ENCODE assay signal across 17 mouse cellular contexts in the genomic region with DNA sequence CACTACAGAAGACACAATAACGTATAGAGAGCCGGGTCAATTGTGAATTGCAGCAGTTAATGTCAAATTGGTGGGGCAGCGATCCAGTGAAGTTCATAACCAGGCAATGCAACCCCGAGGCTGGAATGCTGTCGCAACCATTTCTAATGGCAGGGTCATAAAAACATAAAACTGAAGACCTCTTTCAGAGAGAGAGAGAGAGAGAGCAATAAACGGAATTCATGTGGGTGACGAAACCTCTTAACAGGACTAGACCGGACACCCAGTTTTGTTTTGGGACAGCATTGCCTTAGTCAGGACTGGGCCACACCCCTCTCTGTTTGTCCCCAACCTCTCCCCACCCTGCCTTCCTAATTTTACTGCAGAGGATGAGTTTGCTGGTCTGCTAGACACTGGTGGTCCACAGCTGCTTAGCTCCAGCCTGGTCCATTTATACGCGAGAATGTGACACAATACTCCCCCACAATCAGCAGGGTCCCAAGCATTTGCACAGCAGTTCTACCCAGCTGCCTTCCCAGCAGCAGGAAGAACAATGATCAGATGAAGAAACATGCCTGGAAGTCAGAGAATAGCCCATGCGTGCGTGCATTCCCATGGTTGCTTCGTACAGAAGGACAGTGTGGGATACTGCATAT.
A peak's percentile ranks its signal among the peaks of the same experiment; 100 is the strongest.
DNase-seq lines count a peak whose midpoint lies in the region; ATAC-seq and TF ChIP-seq lines count a peak whose summit lies in the region.
"Had no signal": no experiment of that assay in that cellular context is flagged by ENCODE, and none has a peak within 500 bp of the region (broad histone marks: within the 10 kb centered on the region; RNA-seq: fewer than 3 reads in every experiment).

No protein-coding gene starts in this region.

- ATAC-seq in kidney, embryonic 15.5 days (replicated peaks; ENCODE audit: low FRiP score) = peak; percentile 31; the same call in 1 of the 2 replicates
- no peak for ATAC-seq in stomach, embryonic 15.5 days (ENCODE audit: insufficient read depth, low FRiP score, low read depth)
- ATAC-seq in stomach, postnatal 0 days (ENCODE audit: low FRiP score, low TSS enrichment) = no peak
- peak; percentile 80 for ATAC-seq in intestine, embryonic 16.5 days
- ATAC-seq: liver, postnatal 0 days; midbrain, embryonic 15.5 days had no signal

- H3K79me2 ChIP-seq in myocyte (ENCODE audit: control insufficient read depth, insufficient read depth) = no peaks in the 10 kb centered on the region

- TF ChIP-seq EP300 in stomach, postnatal 0 days (optimal IDR thresholded peaks at IDR 0.05) = no peak

- H3K36me3 ChIP-seq in kidney, embryonic 15.5 days = no peaks in the 10 kb centered on the region
- no peaks in the 10 kb centered on the region for H3K36me3 ChIP-seq in stomach, embryonic 15.5 days
- H3K36me3 ChIP-seq in stomach, postnatal 0 days (ENCODE audit: control insufficient read depth, insufficient read depth, low read length) = no peaks in the 10 kb centered on the region
- H3K36me3 ChIP-seq in intestine, embryonic 16.5 days (ENCODE audit: control insufficient read depth, insufficient read depth, low read length) = no peaks in the 10 kb centered on the region
- no peaks in the 10 kb centered on the region for H3K36me3 ChIP-seq in myocyte (ENCODE audit: control insufficient read depth, insufficient read depth)
- H3K36me3 ChIP-seq: forebrain, embryonic 12.5 days; heart, embryonic 12.5 days; hindbrain, embryonic 15.5 days; midbrain, embryonic 15.5 days had no signal

- no peak overlapping the region for H3K4me2 ChIP-seq in kidney, embryonic 15.5 days
- H3K4me2 ChIP-seq in stomach, embryonic 15.5 days = no peak overlapping the region
- no peak overlapping the region for H3K4me2 ChIP-seq in stomach, postnatal 0 days (replicated peaks; ENCODE audit: low read depth)
- H3K4me2 ChIP-seq in intestine, embryonic 16.5 days (ENCODE audit: low read depth, low read length) = peak overlapping the region; percentile 42
- H3K4me2 ChIP-seq in myocyte (ENCODE audit: low read depth) = peak overlapping the region; percentile 68
- H3K4me2 ChIP-seq: forebrain, embryonic 12.5 days; heart, embryonic 12.5 days; hindbrain, embryonic 15.5 days; midbrain, embryonic 15.5 days had no signal

- WGBS in kidney, embryonic 15.5 days = 36% methylated on average over 13 of the region's 13 CpGs
- WGBS in stomach, embryonic 15.5 days = 79% methylated on average over 13 of the region's 13 CpGs
- 78% methylated on average over 13 of the region's 13 CpGs for WGBS in stomach, postnatal 0 days
- 46% methylated on average over 13 of the region's 13 CpGs for WGBS in intestine, embryonic 16.5 days

- no peak overlapping the region for H3K4me3 ChIP-seq in kidney, embryonic 15.5 days (replicated peaks)
- no peak overlapping the region for H3K4me3 ChIP-seq in stomach, embryonic 15.5 days (replicated peaks)
- H3K4me3 ChIP-seq in stomach, postnatal 0 days (ENCODE audit: low read depth, low read length) = no peak overlapping the region
- peak overlapping the region; percentile 8 for H3K4me3 ChIP-seq in intestine, embryonic 16.5 days (ENCODE audit: low read length)
- H3K4me3 ChIP-seq in myocyte = no peak overlapping the region
- H3K4me3 ChIP-seq: forebrain, embryonic 12.5 days; heart, embryonic 12.5 days; hindbrain, embryonic 15.5 days; layer of hippocampus, adult 2 months; megakaryocyte, embryonic 14.5 days; midbrain, embryonic 15.5 days had no signal

- TF ChIP-seq CTCF in stomach, postnatal 0 days (IDR thresholded peaks at IDR 0.05; ENCODE audit: low read depth) = no peak

- H3K9ac ChIP-seq in kidney, embryonic 15.5 days = no peak overlapping the region
- no peak overlapping the region for H3K9ac ChIP-seq in stomach, embryonic 15.5 days
- no peak overlapping the region for H3K9ac ChIP-seq in stomach, postnatal 0 days (ENCODE audit: low read length)
- H3K9ac ChIP-seq in intestine, embryonic 16.5 days (ENCODE audit: low read depth, low read length) = 0 out of 2 replicates have a peak overlapping the region, but pooled peaks have one; percentile 32
- H3K9ac ChIP-seq: forebrain, embryonic 12.5 days; heart, embryonic 12.5 days; hindbrain, embryonic 15.5 days; liver, postnatal 0 days; midbrain, embryonic 15.5 days had no signal

- peak overlapping the region; percentile 63 for H3K27ac ChIP-seq in kidney, embryonic 15.5 days
- 0 out of 2 replicates have a peak overlapping the region, but pooled peaks have one; percentile 14 for H3K27ac ChIP-seq in stomach, embryonic 15.5 days
- H3K27ac ChIP-seq in stomach, postnatal 0 days (replicated peaks) = no peak overlapping the region
- H3K27ac ChIP-seq in intestine, embryonic 16.5 days (ENCODE audit: low read length) = peak overlapping the region; percentile 89
- H3K27ac ChIP-seq: forebrain, embryonic 12.5 days; hindbrain, embryonic 15.5 days; layer of hippocampus, adult 2 months; midbrain, embryonic 15.5 days had no signal

- DNase-seq in kidney, adult 11 months = no peak
- no peak for DNase-seq in stomach, postnatal 0 days (ENCODE audit: low spot score)
- DNase-seq in left cerebral cortex, adult 9 months (ENCODE audit: low spot score in 2 of 2) = no peak
- DNase-seq: cerebellum, adult 9-10 months; gastrocnemius, postnatal 25 days; liver, postnatal 0 days; right cerebral cortex, adult 18-20 months had no signal

- H3ac ChIP-seq in myocyte (ENCODE audit: control insufficient read depth, insufficient read length) = no peak overlapping the region

- no peaks in the 10 kb centered on the region for H3K9me3 ChIP-seq in kidney, embryonic 15.5 days (replicated peaks)
- H3K9me3 ChIP-seq in stomach, embryonic 15.5 days = no peaks in the 10 kb centered on the region
- H3K9me3 ChIP-seq in stomach, postnatal 0 days (ENCODE audit: control insufficient read depth, low read length) = no peaks in the 10 kb centered on the region
- no peaks in the 10 kb centered on the region for H3K9me3 ChIP-seq in intestine, embryonic 16.5 days (ENCODE audit: control insufficient read depth, low read length)
- H3K9me3 ChIP-seq: forebrain, embryonic 12.5 days; heart, embryonic 12.5 days; hindbrain, embryonic 15.5 days; megakaryocyte, embryonic 14.5 days; midbrain, embryonic 15.5 days had no signal

- H3K4me1 ChIP-seq in kidney, embryonic 15.5 days = peaks cover 60% of the 10 kb centered on the region
- H3K4me1 ChIP-seq in stomach, embryonic 15.5 days = peaks cover 10% of the 10 kb centered on the region; the same call in 1 of the 2 replicates
- H3K4me1 ChIP-seq in stomach, postnatal 0 days (replicated peaks; ENCODE audit: control insufficient read depth, insufficient read depth) = no peaks in the 10 kb centered on the region; the same call in 1 of the 2 replicates
- peaks cover 24% of the 10 kb centered on the region for H3K4me1 ChIP-seq in intestine, embryonic 16.5 days (ENCODE audit: control insufficient read depth, insufficient read depth, low read length)
- H3K4me1 ChIP-seq: forebrain, embryonic 12.5 days; hindbrain, embryonic 15.5 days; midbrain, embryonic 15.5 days had no signal

- no peaks in the 10 kb centered on the region for H3K27me3 ChIP-seq in kidney, embryonic 15.5 days
- no peaks in the 10 kb centered on the region for H3K27me3 ChIP-seq in stomach, embryonic 15.5 days (replicated peaks)
- no peaks in the 10 kb centered on the region for H3K27me3 ChIP-seq in stomach, postnatal 0 days (ENCODE audit: control insufficient read depth, insufficient read depth, low read length)
- H3K27me3 ChIP-seq in intestine, embryonic 16.5 days (replicated peaks; ENCODE audit: control insufficient read depth, insufficient read depth, low read length) = no peaks in the 10 kb centered on the region
- no peaks in the 10 kb centered on the region for H3K27me3 ChIP-seq in myocyte (ENCODE audit: control insufficient read depth, insufficient read depth, insufficient read length)
- H3K27me3 ChIP-seq: forebrain, embryonic 12.5 days; heart, embryonic 12.5 days; hindbrain, embryonic 15.5 days; midbrain, embryonic 15.5 days had no signal

- no peak for TF ChIP-seq POLR2A in myocyte (IDR thresholded peaks at IDR 0.05; ENCODE audit: insufficient read length, low read depth)

TF ChIP-seq in myocyte, 11 proteins besides CTCF, POLR2A, EP300 and RAD21:
- TF ChIP-seq REST (IDR thresholded peaks at IDR 0.05; ENCODE audit: insufficient read depth, insufficient read length) (no peak), TCF12 (IDR thresholded peaks at IDR 0.05; ENCODE audit: insufficient read depth, poor library complexity, severe bottlenecking) (peak; percentile 49), MYOG (IDR thresholded peaks at IDR 0.05; ENCODE audit: control insufficient read depth in 1 of 3, insufficient read depth in 1 of 3, insufficient read length in 2 of 3, low read depth in 2 of 3) (peak in 1 of 3 experiments; percentile 44), MYOD1 (IDR thresholded peaks at IDR 0.05; ENCODE audit: control insufficient read depth in 1 of 3, insufficient read length in 2 of 3, low read depth in 2 of 3) (peak in 1 of 3 experiments; percentile 69), CEBPB (IDR thresholded peaks at IDR 0.05; ENCODE audit: insufficient read depth, poor library complexity, severe bottlenecking) (no peak), SRF (IDR thresholded peaks at IDR 0.05; ENCODE audit: control insufficient read depth, insufficient read length, low read depth) (no peak), E2F4 (IDR thresholded peaks at IDR 0.05; ENCODE audit: insufficient read depth) (no peak), POLR2AphosphoS2 (IDR thresholded peaks at IDR 0.05; ENCODE audit: insufficient read length, low read depth) (no peak), MAX (IDR thresholded peaks at IDR 0.05; ENCODE audit: low read depth) (no peak), USF1 (IDR thresholded peaks at IDR 0.05; ENCODE audit: low read depth) (no peak), TCF3 (IDR thresholded peaks at IDR 0.05; ENCODE audit: insufficient read length, low read depth) (no peak)
TF ChIP-seq in myocyte: peak in this region for 3.

Comparison
In these comparisons a context has a peak if more than half of its experiments do, and no peak if none do; other contexts are left out.
1. ATAC-seq: peak in kidney, embryonic 15.5 days (single experiment) and intestine, embryonic 16.5 days (single experiment); none in stomach, embryonic 15.5 days (single experiment) and stomach, postnatal 0 days (single experiment).
2. H3K4me2 ChIP-seq: peak in intestine, embryonic 16.5 days (single experiment) and myocyte (single experiment); none in kidney, embryonic 15.5 days (single experiment), stomach, embryonic 15.5 days (single experiment) and stomach, postnatal 0 days (single experiment).